Mouse (Mus musculus): Measurements from ENCODE around the gene Egfem1. TPM values are rescaled to one million over a fixed set of nuclear protein-coding genes. Genes with fewer than 3 reads are reported as not detected.
A peak's percentile ranks its signal among the peaks of the same experiment; 100 is the strongest.

Egfem1 gene
- polyA plus RNA-seq, 1 experiment from 2014 or later: 7.9 TPM

DNA sequence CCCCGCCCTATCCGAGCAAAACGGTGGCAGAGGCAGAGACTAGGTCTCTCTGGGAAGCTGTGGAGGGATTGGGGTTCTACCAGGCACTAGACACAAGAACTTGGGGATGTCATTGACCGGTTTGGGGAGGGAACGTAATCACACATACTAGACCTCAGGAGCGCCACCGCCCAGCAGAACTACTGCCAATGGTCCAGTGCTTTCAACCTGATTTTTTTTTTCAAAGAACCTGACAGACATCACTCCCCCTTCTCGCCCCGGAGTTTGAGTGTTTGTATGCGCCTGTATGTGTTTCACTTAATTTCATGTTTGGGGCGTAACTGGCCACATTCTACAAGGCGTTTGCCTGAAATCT is 1.1 kb downstream of the Egfem1 start:
- no peak for ATAC-seq (replicated peaks)
- peak overlapping the region; percentile 77 for H3K27ac ChIP-seq

DNA sequence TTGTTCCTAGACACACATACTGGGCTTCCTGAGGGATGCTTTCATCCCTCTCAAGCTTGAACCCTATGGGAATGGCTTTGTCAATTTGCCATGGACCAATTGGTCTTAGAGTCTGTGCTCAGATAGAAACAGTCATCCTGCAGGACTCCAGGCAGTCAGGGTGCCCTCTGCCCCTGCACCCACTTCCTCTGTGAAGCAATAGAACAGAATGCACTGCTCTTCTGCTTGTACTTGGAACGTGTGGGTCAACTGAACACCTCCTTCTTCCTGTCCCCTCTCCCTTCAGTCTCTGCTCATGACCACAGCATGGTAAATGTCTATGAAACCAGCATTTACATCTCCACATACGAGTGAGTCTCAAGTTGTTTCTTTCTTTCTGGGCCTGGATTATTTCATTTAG is 16.6 kb downstream of the Egfem1 start:
- Histone ChIP-seq H3K4me1 (no peaks in the 10 kb centered on the region), H3K4me2 (no peak overlapping the region), H3K9ac (no peak overlapping the region), H3K36me3 (replicated peaks) (no peaks in the 10 kb centered on the region), H3K27ac (no peak overlapping the region), H3K4me3 (no peak overlapping the region), H3K9me3 (no peaks in the 10 kb centered on the region), H3K27me3 (replicated peaks) (no peaks in the 10 kb centered on the region)
- ATAC-seq (replicated peaks): no peak
- WGBS: 73% methylated on average over 2 of the region's 2 CpGs

More for the DNA sequence above, 1.1 kb downstream of the Egfem1 start:
- Histone ChIP-seq H3K4me3 (peak overlapping the region; percentile 77), H3K4me2 (peak overlapping the region; percentile 87), H3K27me3 (replicated peaks) (no peaks in the 10 kb centered on the region), H3K36me3 (replicated peaks) (no peaks in the 10 kb centered on the region), H3K9ac (peak overlapping the region; percentile 49), H3K4me1 (peaks cover 18% of the 10 kb centered on the region), H3K9me3 (no peaks in the 10 kb centered on the region)
- WGBS: 2% methylated on average over 12 of the region's 12 CpGs

DNA sequence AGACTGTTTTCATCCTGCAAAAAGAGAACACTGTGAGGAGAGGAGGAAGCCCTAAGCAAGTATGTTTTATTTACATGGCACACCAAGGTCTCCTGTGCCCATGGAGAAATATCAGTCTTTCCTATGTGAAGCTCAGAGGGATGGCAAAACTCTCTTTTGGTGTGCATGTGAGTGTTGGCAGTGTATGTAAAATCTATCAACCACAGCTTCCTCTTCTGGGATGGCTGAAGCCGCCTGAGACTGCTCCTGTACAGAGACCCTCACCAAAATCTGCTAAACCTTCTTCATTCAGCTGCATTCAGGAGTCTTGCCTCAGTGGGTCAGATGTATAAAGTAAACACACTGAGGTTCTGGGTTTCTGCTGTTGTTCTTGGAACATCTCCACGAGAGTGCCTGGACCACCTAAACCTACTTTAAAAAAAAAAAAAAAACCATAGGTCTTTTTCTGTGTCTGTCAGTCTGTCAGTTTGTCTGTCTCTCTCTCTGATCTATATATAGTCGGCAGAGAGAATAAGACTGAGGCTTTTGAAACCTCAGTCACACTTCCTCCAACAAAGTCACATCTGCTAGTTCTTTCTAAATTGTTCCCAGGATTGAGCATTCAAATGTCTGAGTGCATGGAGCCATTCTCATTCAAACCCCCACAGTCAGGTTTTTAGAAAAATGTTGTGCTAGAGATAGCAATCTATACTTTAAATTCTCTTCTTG is 24.3 kb downstream of the Egfem1 start:
- H3K4me1 ChIP-seq: no peaks in the 10 kb centered on the region
- H3K9ac ChIP-seq: no peak overlapping the region
- ATAC-seq (replicated peaks): no peak
- H3K27me3 ChIP-seq (replicated peaks): no peaks in the 10 kb centered on the region
- no peaks in the 10 kb centered on the region for H3K9me3 ChIP-seq
- H3K4me2 ChIP-seq: no peak overlapping the region
- no peak overlapping the region for H3K27ac ChIP-seq
- WGBS: 79% methylated on average over 3 of the region's 3 CpGs
- no peaks in the 10 kb centered on the region for H3K36me3 ChIP-seq (replicated peaks)
- H3K4me3 ChIP-seq: no peak overlapping the region

DNA sequence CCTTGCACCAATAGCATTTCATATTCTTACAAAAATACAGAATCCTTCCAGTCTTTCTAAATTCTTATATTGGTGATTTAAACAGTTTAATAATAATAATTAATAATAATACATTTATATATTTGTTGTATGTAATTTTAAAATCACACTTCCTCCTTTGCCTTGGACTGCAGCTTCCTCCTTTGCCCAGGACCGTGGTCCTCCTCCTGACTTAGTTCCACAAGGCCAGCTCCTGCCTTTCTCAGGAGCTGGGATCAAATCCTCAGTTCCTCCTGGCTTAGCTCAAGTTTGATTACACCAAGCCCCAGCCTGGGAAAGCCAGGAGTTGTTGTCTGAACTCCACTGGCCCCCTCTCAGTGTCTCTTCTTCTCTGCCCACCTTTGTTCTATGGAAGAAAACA is 25.3 kb downstream of the Egfem1 start:
- H3K27me3 ChIP-seq (replicated peaks): no peaks in the 10 kb centered on the region
- H3K9me3 ChIP-seq: no peaks in the 10 kb centered on the region
- 89% methylated on average over 1 of the region's 1 CpGs for WGBS
- no peaks in the 10 kb centered on the region for H3K36me3 ChIP-seq (replicated peaks)
- ATAC-seq (replicated peaks): no peak
- no peak overlapping the region for H3K27ac ChIP-seq
- no peak overlapping the region for H3K4me2 ChIP-seq
- H3K4me3 ChIP-seq: no peak overlapping the region
- H3K9ac ChIP-seq: no peak overlapping the region
- H3K4me1 ChIP-seq: no peaks in the 10 kb centered on the region

DNA sequence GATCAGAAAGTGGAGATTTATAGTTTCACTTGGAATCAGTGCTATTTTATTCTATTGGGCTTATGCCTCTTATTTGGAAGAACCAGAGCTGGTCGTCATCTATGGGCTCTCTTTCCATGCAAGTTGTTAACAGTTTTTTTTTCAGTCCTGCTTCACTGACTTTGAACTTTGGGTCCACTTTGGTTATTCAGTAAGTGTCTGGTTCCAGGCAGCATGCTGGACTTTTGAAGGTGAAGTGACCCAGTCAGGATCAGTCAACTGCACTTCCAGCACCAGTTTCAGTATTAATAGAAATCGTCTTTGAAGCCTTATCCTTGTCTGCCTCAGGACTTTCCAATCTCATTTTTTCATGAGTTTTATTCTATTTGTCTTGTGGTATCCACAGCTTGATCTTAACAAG is 28.5 kb downstream of the Egfem1 start:
- Histone ChIP-seq H3K27me3 (replicated peaks) (no peaks in the 10 kb centered on the region), H3K9me3 (no peaks in the 10 kb centered on the region), H3K27ac (no peak overlapping the region), H3K4me1 (no peaks in the 10 kb centered on the region), H3K9ac (no peak overlapping the region), H3K4me3 (no peak overlapping the region), H3K36me3 (replicated peaks) (no peaks in the 10 kb centered on the region), H3K4me2 (no peak overlapping the region)
- ATAC-seq (replicated peaks): no peak
- 69% methylated on average over 2 of the region's 2 CpGs for WGBS

DNA sequence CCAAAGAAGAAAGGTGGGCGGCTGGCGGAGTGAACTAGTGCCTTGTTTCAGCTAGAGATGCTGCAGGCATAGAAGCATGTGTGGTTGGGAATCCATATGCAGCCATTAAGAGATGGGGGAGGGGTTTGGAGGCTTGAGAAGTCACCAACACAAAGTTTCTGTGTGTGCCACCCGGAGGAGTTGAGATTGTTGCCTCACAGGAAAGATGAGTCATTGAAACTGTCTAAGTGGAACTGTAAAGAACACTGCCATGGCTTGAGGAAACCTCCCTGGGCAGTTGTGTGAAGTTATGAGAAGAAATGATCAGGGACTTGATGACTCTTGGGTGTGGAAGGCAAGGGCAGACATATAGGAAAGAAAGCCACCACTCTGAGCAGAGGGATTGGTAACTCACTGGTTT is 32.7 kb downstream of the Egfem1 start:
- no peak overlapping the region for H3K4me3 ChIP-seq
- H3K27me3 ChIP-seq (replicated peaks): no peaks in the 10 kb centered on the region
- no peak overlapping the region for H3K4me2 ChIP-seq
- H3K27ac ChIP-seq: no peak overlapping the region
- no peak overlapping the region for H3K9ac ChIP-seq
- H3K4me1 ChIP-seq: no peaks in the 10 kb centered on the region
- no peak for ATAC-seq (replicated peaks)
- H3K36me3 ChIP-seq (replicated peaks): no peaks in the 10 kb centered on the region
- no peaks in the 10 kb centered on the region for H3K9me3 ChIP-seq
- 97% methylated on average over 3 of the region's 3 CpGs for WGBS

DNA sequence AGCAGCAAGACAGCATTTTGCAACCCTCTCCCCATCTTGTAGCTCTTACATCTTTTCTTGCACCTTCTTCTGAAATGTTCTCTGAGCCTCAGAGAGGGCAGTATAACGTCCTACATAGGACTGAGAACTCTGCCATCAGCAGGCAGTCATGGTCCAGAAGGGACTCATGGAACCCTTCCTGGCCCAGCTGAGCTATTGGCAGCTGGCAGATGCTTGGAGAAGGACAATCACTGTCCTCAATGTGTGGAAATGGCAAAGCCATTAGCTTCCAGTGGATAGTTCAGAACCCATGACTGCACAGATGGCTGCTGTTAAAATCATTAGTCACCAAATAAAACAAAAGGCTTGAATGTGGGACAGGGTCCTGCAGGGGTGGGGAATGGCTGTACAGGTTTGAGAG is 35.6 kb downstream of the Egfem1 start:
- no peak overlapping the region for H3K4me2 ChIP-seq

DNA sequence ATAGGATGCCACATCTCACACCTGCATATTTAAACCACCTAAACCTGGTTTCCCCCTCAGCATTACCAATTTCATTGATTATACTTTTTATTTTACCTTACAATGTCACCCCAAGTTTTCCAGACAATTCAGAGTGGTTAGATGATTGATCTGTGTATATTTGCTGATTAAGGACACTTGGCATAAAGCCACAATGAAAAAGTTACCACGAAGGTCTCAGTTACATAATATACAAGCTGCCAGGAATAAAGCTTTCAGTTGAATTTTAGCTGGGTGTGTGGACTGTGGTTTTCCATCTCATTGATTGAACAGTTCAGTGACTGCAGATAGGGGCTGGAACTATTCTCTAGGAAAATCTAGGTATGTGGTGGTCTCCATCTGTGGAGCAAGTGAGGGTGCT is 40.7 kb downstream of the Egfem1 start:
- Histone ChIP-seq H3K27ac (no peak overlapping the region), H3K9me3 (no peaks in the 10 kb centered on the region), H3K4me3 (no peak overlapping the region), H3K36me3 (replicated peaks) (no peaks in the 10 kb centered on the region), H3K4me2 (no peak overlapping the region), H3K9ac (no peak overlapping the region), H3K27me3 (replicated peaks) (no peaks in the 10 kb centered on the region), H3K4me1 (no peaks in the 10 kb centered on the region)
- 89% methylated on average over 1 of the region's 1 CpGs for WGBS
- no peak for ATAC-seq (replicated peaks)

More for the DNA sequence above, 35.6 kb downstream of the Egfem1 start:
- Histone ChIP-seq H3K27ac (no peak overlapping the region), H3K4me3 (no peak overlapping the region), H3K36me3 (replicated peaks) (no peaks in the 10 kb centered on the region), H3K9ac (no peak overlapping the region), H3K9me3 (no peaks in the 10 kb centered on the region), H3K4me1 (no peaks in the 10 kb centered on the region), H3K27me3 (replicated peaks) (no peaks in the 10 kb centered on the region)
- ATAC-seq (replicated peaks): no peak
- WGBS: 60% methylated on average over 1 of the region's 1 CpGs

DNA sequence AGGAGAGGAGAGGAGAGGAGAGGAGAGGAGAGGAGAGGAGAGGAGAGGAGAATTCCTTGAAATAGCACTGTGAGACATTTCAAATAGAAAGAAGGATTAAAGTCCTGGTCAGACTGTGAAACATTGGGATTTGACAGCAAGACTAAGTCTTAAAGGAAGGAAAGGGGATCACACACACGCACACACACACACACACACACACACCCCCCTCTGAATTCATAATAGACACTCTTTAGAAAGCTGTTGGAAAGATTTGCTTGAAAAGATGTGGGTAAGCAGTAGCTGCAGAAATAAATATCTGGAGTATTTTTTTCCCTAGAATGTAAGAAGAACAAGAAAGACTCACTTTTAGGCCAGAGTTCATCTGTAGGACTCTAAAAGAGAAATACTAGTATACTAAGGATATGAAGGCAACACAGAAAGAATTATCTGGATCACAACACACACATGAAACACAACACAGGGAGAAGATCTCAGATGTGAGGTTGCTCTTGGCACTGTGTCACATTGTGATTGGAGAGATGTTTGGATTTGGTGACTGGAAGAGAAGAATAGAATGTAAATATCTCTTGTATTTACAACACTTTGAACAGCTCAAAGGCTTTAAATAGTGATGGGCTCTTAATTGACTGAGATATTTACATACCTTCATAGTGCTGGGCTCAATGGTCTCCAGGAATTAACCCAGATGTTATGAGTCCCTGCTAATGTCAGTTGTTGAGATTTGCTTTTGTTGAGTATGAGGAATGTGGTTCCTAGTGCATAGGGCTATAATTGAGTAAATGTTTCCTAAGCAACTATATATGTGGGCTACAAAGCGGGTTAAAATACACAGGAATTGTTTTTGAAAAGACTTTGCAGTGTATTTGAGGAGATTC is 50.5 kb downstream of the Egfem1 start:
- no peak overlapping the region for H3K27ac ChIP-seq
- no peaks in the 10 kb centered on the region for H3K27me3 ChIP-seq (replicated peaks)
- 75% methylated on average over 2 of the region's 2 CpGs for WGBS
- H3K36me3 ChIP-seq (replicated peaks): no peaks in the 10 kb centered on the region
- peaks cover 25% of the 10 kb centered on the region for H3K4me1 ChIP-seq
- no peak overlapping the region for H3K9ac ChIP-seq
- no peak overlapping the region for H3K4me3 ChIP-seq
- no peak for ATAC-seq (replicated peaks)
- H3K4me2 ChIP-seq: no peak overlapping the region
- H3K9me3 ChIP-seq: no peaks in the 10 kb centered on the region

DNA sequence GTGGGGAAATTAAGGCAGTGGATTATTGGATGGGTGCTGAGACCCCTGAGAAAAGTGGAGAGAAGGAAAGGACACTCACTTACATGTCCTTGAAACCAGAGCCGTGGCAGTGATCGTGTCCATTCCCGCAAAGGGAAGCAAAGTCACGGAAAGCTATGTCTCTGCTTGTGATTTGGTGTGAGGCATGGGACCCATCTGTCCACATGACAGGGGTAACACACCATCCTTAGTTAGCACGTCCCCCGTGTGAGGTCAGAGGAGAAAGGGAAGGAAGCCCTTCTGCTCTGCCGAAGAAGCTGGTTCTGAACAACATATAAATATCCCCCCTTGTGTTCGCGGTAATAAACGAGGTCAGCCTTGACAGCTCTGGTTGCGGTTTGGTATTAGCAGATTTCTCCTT is 52.7 kb downstream of the Egfem1 start:
- 46% methylated on average over 11 of the region's 11 CpGs for WGBS
- no peaks in the 10 kb centered on the region for H3K27me3 ChIP-seq (replicated peaks)
- H3K4me3 ChIP-seq: no peak overlapping the region; the same call in 1 of the 2 replicates
- no peak for ATAC-seq (replicated peaks)
- no peak overlapping the region for H3K27ac ChIP-seq
- H3K4me2 ChIP-seq: peak overlapping the region; percentile 27
- no peak overlapping the region for H3K9ac ChIP-seq
- no peaks in the 10 kb centered on the region for H3K36me3 ChIP-seq (replicated peaks)
- no peaks in the 10 kb centered on the region for H3K9me3 ChIP-seq
- H3K4me1 ChIP-seq: peaks cover 29% of the 10 kb centered on the region

DNA sequence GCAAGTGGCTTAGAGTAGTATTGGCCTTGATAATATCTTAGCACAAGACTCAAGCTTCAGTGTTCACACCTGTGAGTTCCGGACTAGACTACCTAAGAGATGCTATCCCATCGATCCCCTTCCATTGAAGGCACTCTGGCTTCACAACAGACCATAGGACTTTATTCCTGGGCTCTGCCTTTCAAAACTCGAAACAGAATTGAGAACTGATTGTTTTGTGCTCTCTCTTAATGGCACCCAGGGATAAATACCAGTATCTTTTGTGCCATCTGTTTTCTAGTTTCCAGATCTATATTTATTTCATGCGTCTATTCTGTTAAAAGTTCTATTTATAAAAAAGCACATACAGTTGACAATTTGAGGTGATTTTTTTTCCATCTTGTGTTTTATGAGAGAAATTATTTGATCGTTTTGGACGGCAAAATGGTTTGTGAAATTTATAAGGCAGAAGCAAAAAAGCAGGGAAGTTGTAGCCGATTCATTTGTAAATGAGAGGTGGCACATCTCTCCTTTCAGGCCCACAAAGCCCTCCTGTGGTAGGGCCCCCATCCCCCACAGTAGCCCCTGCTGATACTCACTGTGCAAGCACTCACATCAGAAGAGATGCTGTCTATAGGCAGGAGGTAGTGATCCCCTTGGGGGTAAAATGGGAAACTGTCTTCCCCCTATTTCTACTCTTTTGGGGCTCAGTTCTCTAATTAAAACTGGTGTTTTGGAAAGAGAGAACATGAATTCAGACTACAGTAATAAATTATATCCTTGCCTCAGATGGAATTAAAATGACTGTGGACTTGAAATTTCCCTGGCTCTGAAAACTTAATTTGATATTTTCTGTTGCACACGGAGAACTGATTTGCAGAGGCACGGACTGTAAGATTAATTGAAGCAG is 53.6 kb downstream of the Egfem1 start:
- Histone ChIP-seq H3K4me2 (peak overlapping the region; percentile 27), H3K4me1 (peaks cover 29% of the 10 kb centered on the region), H3K27me3 (replicated peaks) (no peaks in the 10 kb centered on the region), H3K4me3 (no peak overlapping the region), H3K27ac (0 out of 2 replicates have a peak overlapping the region, but pooled peaks have one; percentile 60), H3K9ac (no peak overlapping the region; the same call in 1 of the 2 replicates), H3K9me3 (no peaks in the 10 kb centered on the region), H3K36me3 (replicated peaks) (no peaks in the 10 kb centered on the region)
- WGBS: 18% methylated on average over 9 of the region's 9 CpGs
- peak; percentile 79 for ATAC-seq (replicated peaks)

Data from midbrain, embryonic 15.5 days (tissue).